Mouse (Mus musculus): ENCODE measurements around the gene Fancg. TPM values are rescaled to one million over a fixed set of nuclear protein-coding genes. Genes with fewer than 3 reads are reported as not detected.
"Not testable (repeated sequence)": the region's sequence is repeated elsewhere in the genome, so short reads cannot be mapped to it uniquely, and the experiment has no call there.

The Fancg gene
- polyA plus RNA-seq, 1 experiment: 9.5 TPM

DNA sequence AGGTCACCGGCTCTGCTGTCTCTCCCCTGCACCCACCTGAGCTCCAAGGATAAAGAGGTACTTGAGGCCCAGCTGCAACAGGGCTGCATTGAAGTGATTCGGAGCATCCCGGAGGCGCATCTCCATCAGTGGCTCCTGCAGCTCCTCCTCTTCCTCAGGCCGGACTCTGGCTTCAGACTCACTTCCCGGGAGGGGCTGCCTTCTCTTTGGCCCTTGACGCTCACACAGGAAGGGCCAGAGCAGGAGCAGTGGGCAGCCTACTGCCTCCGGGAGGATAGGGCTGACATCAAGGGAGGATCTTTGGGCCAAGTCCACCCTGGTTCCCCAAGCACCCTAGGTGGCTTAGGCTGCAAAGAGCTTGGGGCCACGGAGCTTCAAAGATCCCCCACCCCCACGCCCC lies 8.9 kb upstream of the Fancg start:
- H3K4me3 ChIP-seq (ENCODE audit: low read depth, low read length): no peak overlapping the region
- H3K4me1 ChIP-seq (ENCODE audit: control insufficient read depth, insufficient read depth, insufficient read length, low read length): no peaks in the 10 kb centered on the region
- no peaks in the 10 kb centered on the region for H3K27me3 ChIP-seq (ENCODE audit: control insufficient read depth, insufficient read depth, low read length)
- WGBS: 90% methylated on average over 10 of the region's 10 CpGs
- TF ChIP-seq CTCF (IDR thresholded peaks at IDR 0.05; ENCODE audit: extremely low read depth, insufficient read length, insufficient replicate concordance, low read depth, low read length) (no peak), POLR2A (IDR thresholded peaks at IDR 0.05; ENCODE audit: low read depth, low read length) (no peak)
- peaks cover 47% of the 10 kb centered on the region for H3K36me3 ChIP-seq (ENCODE audit: control insufficient read depth, insufficient read depth, low read length)
- no peak overlapping the region for H3K27ac ChIP-seq (ENCODE audit: insufficient read depth, low read depth, low read length)

GRCm38 (mm10) chr4:43018156-43018555 lies 7.8 kb upstream of the Fancg start:
- 89% methylated on average over 4 of the region's 4 CpGs for WGBS
- Histone ChIP-seq H3K4me1 (ENCODE audit: control insufficient read depth, insufficient read depth, insufficient read length, low read length) (no peaks in the 10 kb centered on the region), H3K4me3 (ENCODE audit: low read depth, low read length) (no peak overlapping the region), H3K27me3 (ENCODE audit: control insufficient read depth, insufficient read depth, low read length) (no peaks in the 10 kb centered on the region), H3K27ac (ENCODE audit: insufficient read depth, low read depth, low read length) (no peak overlapping the region), H3K36me3 (ENCODE audit: control insufficient read depth, insufficient read depth, low read length) (peaks cover 44% of the 10 kb centered on the region)
- TF ChIP-seq CTCF (IDR thresholded peaks at IDR 0.05; ENCODE audit: extremely low read depth, insufficient read length, insufficient replicate concordance, low read depth, low read length) (no peak), POLR2A (IDR thresholded peaks at IDR 0.05; ENCODE audit: low read depth, low read length) (no peak)

DNA sequence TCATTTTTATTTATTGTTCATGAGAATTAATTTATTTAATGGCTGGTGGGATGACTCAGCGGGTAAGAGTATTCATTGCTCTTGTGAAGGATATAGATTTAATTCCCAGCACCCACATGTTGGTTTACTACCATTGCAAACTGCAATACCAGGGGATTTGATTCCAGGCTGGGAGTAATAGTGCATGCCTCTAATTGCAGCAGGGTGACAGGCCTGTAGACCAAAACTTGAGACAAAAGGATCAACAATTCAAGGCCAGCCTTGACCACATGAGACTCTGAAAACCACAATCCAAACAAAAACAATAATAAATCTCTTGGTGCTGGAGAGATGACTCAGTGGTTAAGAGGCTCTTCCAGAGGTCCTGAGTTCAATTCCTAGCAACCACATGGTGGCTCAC lies 1.8 kb upstream of the Fancg start:
- 84% methylated on average over 1 of the region's 1 CpGs for WGBS

GRCm38 (mm10) chr4:43005765-43006164 lies 4.5 kb downstream of the Fancg start:
- no peaks in the 10 kb centered on the region for H3K36me3 ChIP-seq (ENCODE audit: control insufficient read depth, insufficient read depth, low read length)
- H3K27me3 ChIP-seq (ENCODE audit: control insufficient read depth, insufficient read depth, low read length): no peaks in the 10 kb centered on the region
- H3K4me1 ChIP-seq (ENCODE audit: control insufficient read depth, insufficient read depth, insufficient read length, low read length): peaks cover 10% of the 10 kb centered on the region
- H3K4me3 ChIP-seq (ENCODE audit: low read depth, low read length): no peak overlapping the region
- TF ChIP-seq POLR2A (IDR thresholded peaks at IDR 0.05; ENCODE audit: low read depth, low read length) (no peak), CTCF (IDR thresholded peaks at IDR 0.05; ENCODE audit: extremely low read depth, insufficient read length, insufficient replicate concordance, low read depth, low read length) (peak; percentile 32; the same call in 1 of the 2 replicates)
- H3K27ac ChIP-seq (ENCODE audit: insufficient read depth, low read depth, low read length): no peak overlapping the region
- 52% methylated on average over 2 of the region's 2 CpGs for WGBS

More for the DNA sequence above, 1.8 kb upstream of the Fancg start:
- no peak overlapping the region for H3K4me3 ChIP-seq (ENCODE audit: low read depth, low read length)
- no peaks in the 10 kb centered on the region for H3K27me3 ChIP-seq (ENCODE audit: control insufficient read depth, insufficient read depth, low read length)
- no peaks in the 10 kb centered on the region; the same call in 1 of the 2 replicates for H3K4me1 ChIP-seq (ENCODE audit: control insufficient read depth, insufficient read depth, insufficient read length, low read length)
- H3K36me3 ChIP-seq (ENCODE audit: control insufficient read depth, insufficient read depth, low read length): peaks cover 1% of the 10 kb centered on the region; the same call in 1 of the 2 replicates
- no peak for TF ChIP-seq CTCF (IDR thresholded peaks at IDR 0.05; ENCODE audit: extremely low read depth, insufficient read length, insufficient replicate concordance, low read depth, low read length)
- no peak for TF ChIP-seq POLR2A (IDR thresholded peaks at IDR 0.05; ENCODE audit: low read depth, low read length)
- H3K27ac ChIP-seq (ENCODE audit: insufficient read depth, low read depth, low read length): no peak overlapping the region

DNA sequence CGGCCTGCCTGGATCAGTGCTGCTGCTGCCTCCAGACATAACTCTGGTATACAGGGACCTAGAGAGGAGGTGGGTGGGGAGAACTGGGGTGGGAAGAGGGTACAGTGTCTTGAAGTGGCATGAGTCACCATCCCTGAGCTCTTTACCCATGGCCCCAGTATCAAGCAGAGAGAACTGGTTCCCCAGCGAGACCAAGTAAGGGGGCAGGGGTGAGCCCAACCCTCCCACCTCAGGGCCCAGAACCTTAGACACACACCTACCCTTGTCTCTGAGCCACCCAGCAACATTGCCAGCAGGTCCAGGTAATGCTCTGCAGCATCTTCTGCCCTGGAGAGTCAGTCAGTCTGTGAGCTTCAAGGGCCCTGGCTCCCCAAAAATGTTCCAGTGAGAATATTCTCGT lies 5.4 kb downstream of the Fancg start:
- Histone ChIP-seq H3K27ac (ENCODE audit: insufficient read depth, low read depth, low read length) (no peak overlapping the region), H3K36me3 (ENCODE audit: control insufficient read depth, insufficient read depth, low read length) (no peaks in the 10 kb centered on the region), H3K4me1 (ENCODE audit: control insufficient read depth, insufficient read depth, insufficient read length, low read length) (peaks cover 10% of the 10 kb centered on the region), H3K4me3 (ENCODE audit: low read depth, low read length) (no peak overlapping the region), H3K27me3 (ENCODE audit: control insufficient read depth, insufficient read depth, low read length) (no peaks in the 10 kb centered on the region)
- 96% methylated on average over 3 of the region's 3 CpGs for WGBS
- TF ChIP-seq CTCF (IDR thresholded peaks at IDR 0.05; ENCODE audit: extremely low read depth, insufficient read length, insufficient replicate concordance, low read depth, low read length) (no peak), POLR2A (IDR thresholded peaks at IDR 0.05; ENCODE audit: low read depth, low read length) (no peak)

DNA sequence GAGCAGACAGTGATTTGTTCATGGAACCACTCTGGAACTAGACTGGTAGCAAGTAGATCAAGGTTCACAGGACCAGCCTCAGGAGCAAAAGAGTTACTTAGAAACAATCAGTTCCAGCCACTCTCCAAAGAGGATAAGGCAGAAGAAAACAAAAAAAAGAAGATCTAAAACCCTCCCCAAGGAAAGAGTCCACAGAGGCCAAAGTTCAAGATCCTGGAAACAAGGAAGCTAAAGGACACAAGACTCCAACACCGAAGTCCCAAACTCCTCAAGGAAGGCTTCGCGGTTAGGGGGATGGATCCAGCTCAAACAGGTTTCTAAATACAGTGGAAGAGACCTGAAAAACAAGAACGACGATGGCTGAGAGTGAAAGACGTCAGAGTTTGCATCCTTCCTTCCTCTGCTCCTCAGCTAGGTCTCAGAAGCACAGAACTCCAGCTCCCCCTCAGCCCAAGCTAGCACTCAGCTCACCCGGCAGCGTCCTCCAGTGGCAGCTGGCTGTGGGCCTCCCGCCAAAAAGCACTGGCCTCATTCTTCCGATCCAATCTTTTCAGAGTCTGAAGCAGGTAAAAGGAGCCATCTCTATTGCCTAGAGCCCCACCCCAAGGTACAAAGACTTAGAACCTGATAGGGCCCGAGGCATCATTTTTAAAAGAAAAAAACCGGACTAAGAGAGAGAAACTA lies 7.4 kb downstream of the Fancg start:
- peak overlapping the region; percentile 72 for H3K27ac ChIP-seq (ENCODE audit: insufficient read depth, low read depth, low read length)
- TF ChIP-seq CTCF (IDR thresholded peaks at IDR 0.05; ENCODE audit: extremely low read depth, insufficient read length, insufficient replicate concordance, low read depth, low read length) (no peak), POLR2A (IDR thresholded peaks at IDR 0.05; ENCODE audit: low read depth, low read length) (no peak)
- H3K27me3 ChIP-seq (ENCODE audit: control insufficient read depth, insufficient read depth, low read length): no peaks in the 10 kb centered on the region
- H3K4me3 ChIP-seq (ENCODE audit: low read depth, low read length): no peak overlapping the region
- H3K36me3 ChIP-seq (ENCODE audit: control insufficient read depth, insufficient read depth, low read length): no peaks in the 10 kb centered on the region
- H3K4me1 ChIP-seq (ENCODE audit: control insufficient read depth, insufficient read depth, insufficient read length, low read length): peaks cover 12% of the 10 kb centered on the region
- 37% methylated on average over 12 of the region's 12 CpGs for WGBS

GRCm38 (mm10) chr4:43001272-43001671 lies 9.0 kb downstream of the Fancg start:
- H3K27ac ChIP-seq (ENCODE audit: insufficient read depth, low read depth, low read length): no peak overlapping the region
- no peak overlapping the region for H3K4me3 ChIP-seq (ENCODE audit: low read depth, low read length)
- TF ChIP-seq CTCF (IDR thresholded peaks at IDR 0.05; ENCODE audit: extremely low read depth, insufficient read length, insufficient replicate concordance, low read depth, low read length) (no peak), POLR2A (IDR thresholded peaks at IDR 0.05; ENCODE audit: low read depth, low read length) (no peak)
- whole genome bisulfite sequencing: 82% methylated on average over 2 of the region's 2 CpGs
- peaks cover 12% of the 10 kb centered on the region for H3K4me1 ChIP-seq (ENCODE audit: control insufficient read depth, insufficient read depth, insufficient read length, low read length)
- no peaks in the 10 kb centered on the region for H3K27me3 ChIP-seq (ENCODE audit: control insufficient read depth, insufficient read depth, low read length)
- H3K36me3 ChIP-seq (ENCODE audit: control insufficient read depth, insufficient read depth, low read length): no peaks in the 10 kb centered on the region

DNA sequence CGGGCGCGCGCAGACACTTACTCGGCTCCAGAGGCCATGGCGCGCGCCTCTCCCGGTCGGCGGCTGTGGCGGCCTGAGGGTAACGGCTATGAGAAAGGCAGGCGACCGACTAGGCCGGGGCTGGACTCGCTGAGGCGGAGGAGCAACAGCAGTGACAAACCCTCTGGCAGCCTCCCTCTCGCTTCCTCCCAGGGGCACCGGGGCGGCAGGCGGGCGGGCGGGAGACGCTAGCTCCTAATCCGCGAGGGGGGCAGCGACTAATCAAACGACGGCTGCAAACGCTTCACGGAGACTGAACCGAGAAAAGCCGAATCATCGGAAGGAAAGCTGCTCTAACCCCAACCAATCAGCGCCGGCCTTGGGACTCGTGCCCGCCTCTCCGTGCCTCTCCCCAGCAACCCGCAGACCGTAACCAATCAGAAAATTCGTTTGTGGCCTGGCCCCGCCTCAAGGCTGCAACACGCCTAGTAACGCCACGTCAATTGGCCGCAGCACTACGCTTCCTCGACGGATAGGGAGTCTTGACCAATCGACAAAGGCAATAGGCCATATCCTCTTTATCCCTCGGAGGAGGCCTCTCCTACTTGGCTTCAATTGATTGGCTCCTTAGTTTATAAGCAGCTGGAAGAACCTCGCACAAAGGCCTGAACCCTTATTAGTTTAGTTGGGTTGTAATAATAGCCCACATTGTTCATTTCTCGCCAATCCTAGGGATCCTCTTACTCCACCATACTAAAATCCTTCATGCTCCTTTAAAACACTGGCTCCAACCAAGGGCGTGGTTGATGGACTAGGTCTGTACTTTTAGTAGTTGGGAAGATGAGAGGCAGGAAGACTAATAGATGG lies 9.9 kb downstream of the Fancg start, which contains the start of gene Vcp:
Gene Vcp (minus strand): TSS at position 367 of the 846 bp plus-strand sequence.
- WGBS: 1% methylated on average over 49 of the region's 56 CpGs
- H3K4me3 ChIP-seq (ENCODE audit: low read depth, low read length): peak within 1 kb of the TSS; percentile 100

More for the DNA sequence above, 9.9 kb downstream of the Fancg start, which contains the start of gene Vcp:
- Histone ChIP-seq H3K27ac (ENCODE audit: insufficient read depth, low read depth, low read length) (peak within 1 kb of the TSS; percentile 96), H3K4me1 (ENCODE audit: control insufficient read depth, insufficient read depth, insufficient read length, low read length) (peaks cover 12% of the 10 kb centered on the region)
- not testable (repeated sequence) for H3K27me3 ChIP-seq (ENCODE audit: control insufficient read depth, insufficient read depth, low read length); H3K36me3 ChIP-seq (ENCODE audit: control insufficient read depth, insufficient read depth, low read length)
